Mouse (Mus musculus) megakaryocyte, embryonic 14.5 days (primary cell): ENCODE measurements around the gene Pigyl.

Source experiments
- FLI1 ChIP-seq: IDR thresholded peaks from 2 replicates; pipeline ENCODE4 v1.6.1; 2012; ENCODE audit warnings: low read length, inconsistent platforms, mixed read lengths
- GATA1 ChIP-seq: IDR thresholded peaks from 3 replicates; pipeline ENCODE4 v1.6.1; 2012; ENCODE audit warnings: mixed read lengths, low read length, inconsistent platforms, borderline replicate concordance

DNA sequence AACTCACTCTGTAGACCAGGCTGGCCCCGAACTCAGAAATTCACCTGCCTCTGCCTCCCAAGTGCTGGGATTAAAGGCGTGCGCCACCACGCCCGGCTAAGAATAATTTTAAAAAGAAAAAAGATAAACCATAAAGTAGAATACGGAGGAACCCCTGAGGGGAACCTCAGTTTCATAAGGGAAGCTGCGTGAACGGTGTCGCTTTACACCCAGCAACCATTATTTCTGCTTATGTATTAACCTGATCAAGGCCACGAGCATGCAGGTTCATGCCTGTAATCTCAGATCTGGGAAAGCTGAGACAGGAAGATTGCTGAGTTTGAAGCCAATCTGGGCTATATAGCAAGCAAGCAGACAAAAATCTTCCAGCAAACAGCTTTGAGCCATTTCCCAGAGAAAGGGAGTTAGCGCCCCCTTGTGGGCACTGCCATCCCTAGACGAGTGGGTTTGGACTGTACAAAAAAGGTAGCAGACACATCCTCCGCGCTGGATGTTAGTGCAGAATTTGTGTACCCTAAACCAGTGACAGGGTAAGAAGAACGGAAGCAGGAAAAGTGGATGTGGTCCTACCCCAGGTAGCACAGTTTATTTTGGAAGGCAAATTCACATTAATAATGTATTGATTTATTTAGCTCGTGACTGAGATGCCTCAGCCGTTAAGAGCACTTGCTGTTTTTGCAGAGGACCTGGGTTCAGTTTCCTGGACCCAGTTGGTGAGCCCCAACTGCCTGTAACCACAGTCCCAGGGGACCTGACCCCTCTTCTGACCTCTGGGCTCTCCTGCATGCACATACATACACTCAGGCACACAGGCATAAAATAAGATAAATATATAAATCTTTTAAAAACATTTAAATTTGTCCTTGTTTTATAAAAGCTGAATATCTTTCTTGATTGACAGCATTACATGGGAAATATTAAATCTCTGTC, 13.3 kb upstream of the Pigyl start:
- TF ChIP-seq GATA1 = no peak
- TF ChIP-seq FLI1 = no peak
